Mouse (Mus musculus) subcutaneous adipose tissue, adult 2 months (tissue): Measurements from ENCODE around the gene Cryz. TPM values are rescaled to one million over a fixed set of nuclear protein-coding genes. Genes with fewer than 3 reads are reported as not detected.

Experiments used
- polyA plus RNA-seq: library from polyadenylated mRNA; depleted of rRNA; stranded (reverse); fragments of >200 nt; gene quantifications from 2 replicates; pipeline ENCODE4 v1.2.3, GENCODE M21; 2012; ENCODE audit warnings: low replicate concordance; rRNA removed

The Cryz gene
- 13.5 and 23.1 TPM in 2 replicates for polyA plus RNA-seq

GRCm38 (mm10) chr3:154596488-154596933, at the start of gene Cryz:
TSS of gene Cryz (plus strand) at chr3:154596711.

GRCm38 (mm10) chr3:154596934-154597554, 533 bp downstream of the Cryz start, which contains the start of gene Tyw3:
TSS of gene Tyw3 (minus strand) at chr3:154597104.

DNA sequence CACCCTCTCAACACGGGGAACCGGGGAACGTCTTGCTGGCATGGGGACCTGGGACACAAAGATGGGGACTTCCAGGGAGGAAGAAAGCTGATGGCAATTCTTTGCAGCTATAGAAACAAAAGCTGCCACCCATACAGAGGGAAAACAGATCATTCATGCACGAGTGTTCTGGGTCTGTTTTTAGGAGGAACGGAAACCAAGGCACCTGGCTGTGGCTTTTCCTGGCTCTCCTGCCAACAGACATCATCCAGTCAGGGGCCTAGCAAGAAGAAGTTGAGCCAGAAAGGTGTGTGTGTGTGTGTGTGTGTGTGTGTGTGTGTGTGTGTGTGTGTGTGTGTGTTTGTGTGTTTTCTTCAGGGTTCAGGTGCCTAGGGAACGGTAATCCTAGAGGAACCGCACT, 67.0 kb downstream of the Cryz start, which contains the start of gene Erich3:
Gene Erich3 (plus strand): TSS at position 315 of the 400 bp plus-strand sequence.

Other genes starting within 250 kb of the Cryz start
- gene Tyw3, start 393 bp downstream of the Cryz start, polyA plus RNA-seq = 7.1 and 13.1 TPM in 2 replicates
- gene Erich3, start 67.1 kb downstream of the Cryz start, polyA plus RNA-seq = 0.06 and 0.37 TPM in 2 replicates